Comparison of ENCODE assay signal across 22 mouse cellular contexts in genomic region chrX:140493527-140494029, GRCm38 (mm10). TPM values are rescaled to one million over a fixed set of nuclear protein-coding genes. Genes with fewer than 3 reads are reported as not detected.
DNase-seq lines count a peak whose midpoint lies in the region; ATAC-seq and TF ChIP-seq lines count a peak whose summit lies in the region.
"Had no signal": no experiment of that assay in that cellular context is flagged by ENCODE, and none has a peak within 500 bp of the region (broad histone marks: within the 10 kb centered on the region; RNA-seq: fewer than 3 reads in every experiment).

No protein-coding gene starts in this region.

- DNase-seq in gastrocnemius, adult 2 months, result no peak
- no peak for DNase-seq in gastrocnemius, postnatal 25 days
- no peak for DNase-seq in liver
- DNase-seq in ovary, postnatal 10 days (ENCODE audit: low spot score), result no peak
- no peak for DNase-seq in hindbrain, postnatal 0 days (ENCODE audit: low spot score)
- DNase-seq: adrenal gland, postnatal 10 days; adrenal gland, postnatal 36 days; cerebellum, adult 18-20 months; cerebellum, adult 9-10 months; cerebellum, postnatal 14 days; gastrocnemius, postnatal 14 days; heart, adult 18-20 months had no signal

- no peak for TF ChIP-seq CTCF in gastrocnemius, adult 2 months (IDR thresholded peaks at IDR 0.05)
- TF ChIP-seq CTCF in bone marrow macrophage, adult 2 months (IDR thresholded peaks at IDR 0.05; ENCODE audit: low read depth, low read length), result no peak
- TF ChIP-seq CTCF in hindbrain, postnatal 0 days (IDR thresholded peaks at IDR 0.05; ENCODE audit: low read depth), result no peak

- no peaks in the 10 kb centered on the region for H3K9me3 ChIP-seq in liver, embryonic 16.5 days (replicated peaks; ENCODE audit: control insufficient read depth, low read length)
- H3K9me3 ChIP-seq in hindbrain, postnatal 0 days (ENCODE audit: low read length), result no peaks in the 10 kb centered on the region
- H3K9me3 ChIP-seq: forebrain, embryonic 10.5 days; forebrain, embryonic 13.5 days; heart, embryonic 10.5 days; heart, embryonic 13.5 days; hindbrain, embryonic 12.5 days; hindbrain, embryonic 15.5 days had no signal

- H3K9ac ChIP-seq in liver, embryonic 16.5 days (ENCODE audit: low read depth, low read length), result no peak overlapping the region
- no peak overlapping the region for H3K9ac ChIP-seq in hindbrain, postnatal 0 days (replicated peaks; ENCODE audit: low read length)
- H3K9ac ChIP-seq: forebrain, embryonic 13.5 days; heart, embryonic 13.5 days; hindbrain, embryonic 12.5 days; hindbrain, embryonic 15.5 days had no signal

- ATAC-seq in liver, embryonic 16.5 days (ENCODE audit: low read depth), result peak; percentile 35; the same call in 1 of the 2 replicates
- no peak for ATAC-seq in hindbrain, postnatal 0 days
- ATAC-seq: forebrain, embryonic 13.5 days; forebrain, embryonic 16.5 days; Patski had no signal

- H3K27me3 ChIP-seq in liver, embryonic 16.5 days (ENCODE audit: control insufficient read depth, insufficient read depth, low read depth, low read length), result no peaks in the 10 kb centered on the region
- no peaks in the 10 kb centered on the region for H3K27me3 ChIP-seq in hindbrain, postnatal 0 days (ENCODE audit: insufficient read depth, low read length)

- no peak for TF ChIP-seq POLR2A in bone marrow macrophage, adult 2 months (IDR thresholded peaks at IDR 0.05; ENCODE audit: borderline replicate concordance, low read depth, low read length)

- WGBS in liver, embryonic 16.5 days (ENCODE audit: insufficient replicate concordance), result 40% methylated on average over 7 of the region's 7 CpGs
- 69% methylated on average over 7 of the region's 7 CpGs for WGBS in hindbrain, postnatal 0 days

- no peak overlapping the region for H3K4me3 ChIP-seq in gastrocnemius, adult 2 months
- no peak overlapping the region for H3K4me3 ChIP-seq in liver, embryonic 16.5 days (ENCODE audit: low read depth, low read length)
- H3K4me3 ChIP-seq in bone marrow macrophage, adult 2 months (ENCODE audit: insufficient read depth, low read length), result no peak overlapping the region
- H3K4me3 ChIP-seq in hindbrain, postnatal 0 days (ENCODE audit: low read length), result no peak overlapping the region
- H3K4me3 ChIP-seq: forebrain, embryonic 10.5 days; forebrain, embryonic 13.5 days; heart, embryonic 10.5 days; heart, embryonic 13.5 days; hindbrain, embryonic 12.5 days; hindbrain, embryonic 15.5 days had no signal

- no peak overlapping the region for H3K4me2 ChIP-seq in liver, embryonic 16.5 days (ENCODE audit: low read depth, low read length)
- no peak overlapping the region for H3K4me2 ChIP-seq in hindbrain, postnatal 0 days (ENCODE audit: low read depth, low read length)
- H3K4me2 ChIP-seq: forebrain, embryonic 13.5 days; heart, embryonic 13.5 days; hindbrain, embryonic 12.5 days; hindbrain, embryonic 15.5 days had no signal

- intact Hi-C loops in gastrocnemius, adult 2 months (cut with DNase I), result loop anchor here (5.0 kb wide), 1 partner anchor 229 kb away; no protein-coding TSS in a partner anchor

- H3K4me1 ChIP-seq in liver, embryonic 16.5 days (ENCODE audit: control insufficient read depth, low read depth, low read length), result no peaks in the 10 kb centered on the region; the same call in 1 of the 2 replicates
- H3K4me1 ChIP-seq in bone marrow macrophage, adult 2 months (ENCODE audit: control insufficient read depth, insufficient read depth, low read length), result peaks cover 41% of the 10 kb centered on the region
- H3K4me1 ChIP-seq in hindbrain, postnatal 0 days (ENCODE audit: insufficient read depth, low read length), result no peaks in the 10 kb centered on the region
- H3K4me1 ChIP-seq: forebrain, embryonic 10.5 days; forebrain, embryonic 13.5 days; heart, embryonic 10.5 days; hindbrain, embryonic 12.5 days; hindbrain, embryonic 15.5 days had no signal

- H3K27ac ChIP-seq in gastrocnemius, adult 2 months, result peak overlapping the region; percentile 31
- no peak overlapping the region for H3K27ac ChIP-seq in liver, embryonic 16.5 days (ENCODE audit: low read length)
- H3K27ac ChIP-seq in bone marrow macrophage, adult 2 months (ENCODE audit: insufficient read depth, low read depth, low read length), result peak overlapping the region; percentile 50
- no peak overlapping the region for H3K27ac ChIP-seq in hindbrain, postnatal 0 days
- H3K27ac ChIP-seq: forebrain, embryonic 10.5 days; forebrain, embryonic 13.5 days; heart, embryonic 10.5 days; heart, embryonic 13.5 days; hindbrain, embryonic 12.5 days; hindbrain, embryonic 15.5 days had no signal

- no peaks in the 10 kb centered on the region for H3K36me3 ChIP-seq in liver, embryonic 16.5 days (ENCODE audit: control insufficient read depth, insufficient read depth)
- H3K36me3 ChIP-seq in hindbrain, postnatal 0 days (ENCODE audit: insufficient read depth, low read length), result no peaks in the 10 kb centered on the region
- H3K36me3 ChIP-seq: forebrain, embryonic 10.5 days; heart, embryonic 10.5 days; heart, embryonic 13.5 days; hindbrain, embryonic 12.5 days; hindbrain, embryonic 15.5 days had no signal

RNA-seq across cellular contexts. Expression of gene Prps1, which starts 37.2 kb away (rescaled TPM):
- 10 to 100 TPM; 33.7 to 38.2 TPM for total RNA-seq in gastrocnemius, adult 2 months (2021)
- 10 to 100 TPM; 23.8 to 25.9 TPM for total RNA-seq in gastrocnemius, postnatal 25 days (2021)
- 27.5 and 30.1 TPM in 2 replicates for polyA plus RNA-seq in liver, embryonic 16.5 days (2015; fragmentation: Nextera tagmentation; extraction: Ambion mirVana)
- 8.4 and 9.8 TPM in 2 replicates for polyA plus RNA-seq in bone marrow macrophage, adult 2 months (2012; ENCODE audit: insufficient read depth, insufficient read length, missing spikeins)
- total RNA-seq in hindbrain, postnatal 0 days (2014; rRNA removed), result 42.1 and 48.2 TPM in 2 replicates
- 79.4 and 83.7 TPM in 2 replicates for polyA plus RNA-seq in hindbrain, postnatal 0 days (2015; fragmentation: Nextera tagmentation; extraction: Ambion mirVana)

Comparison
In these comparisons a context has a peak if more than half of its experiments do, and no peak if none do; other contexts are left out.
1. H3K27ac ChIP-seq: peak in gastrocnemius, adult 2 months (single experiment) and bone marrow macrophage, adult 2 months (single experiment); none in liver, embryonic 16.5 days (single experiment) and hindbrain, postnatal 0 days (single experiment).